ENCODE assay signal across 7 mouse cellular contexts in the genomic region with DNA sequence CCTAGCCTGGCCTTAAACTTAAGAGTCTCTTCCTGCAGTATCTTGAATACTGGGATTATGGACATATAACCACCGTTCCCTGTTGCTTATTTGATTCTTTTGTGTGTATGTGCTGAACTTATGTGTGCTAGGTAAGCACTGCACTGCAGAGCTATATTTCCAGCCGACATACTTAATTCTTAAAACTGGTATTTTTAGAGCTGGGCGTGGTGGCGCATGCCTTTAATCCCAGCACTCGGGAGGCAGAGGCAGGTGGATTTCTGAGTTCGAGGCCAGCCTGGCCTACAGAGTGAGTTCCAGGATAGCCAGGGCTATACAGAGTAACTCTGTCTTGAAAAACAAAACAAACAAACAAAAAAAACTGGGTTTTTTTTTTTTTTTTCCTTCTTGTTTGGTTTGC. TPM values are rescaled to one million over a fixed set of nuclear protein-coding genes. Genes with fewer than 3 reads are reported as not detected.
A peak's percentile ranks its signal among the peaks of the same experiment; 100 is the strongest.
DNase-seq lines count a peak whose midpoint lies in the region; ATAC-seq and TF ChIP-seq lines count a peak whose summit lies in the region.
"Not testable (repeated sequence)": the region's sequence is repeated elsewhere in the genome, so short reads cannot be mapped to it uniquely, and the experiment has no call there.

No protein-coding gene starts in this region.

- TF ChIP-seq CTCF in forebrain, postnatal 0 days (IDR thresholded peaks at IDR 0.05; ENCODE audit: low read depth); heart, postnatal 0 days (IDR thresholded peaks at IDR 0.05; ENCODE audit: low read depth); intestine, postnatal 0 days (IDR thresholded peaks at IDR 0.05; ENCODE audit: low read depth): not testable (repeated sequence)

- not testable (repeated sequence) for H3K27ac ChIP-seq in embryonic facial prominence, embryonic 15.5 days (replicated peaks); forebrain, postnatal 0 days (ENCODE audit: low read depth, low read length); heart, postnatal 0 days (ENCODE audit: low read depth); intestine, postnatal 0 days (ENCODE audit: low read depth, low read length); liver, embryonic 12.5 days; neural tube, embryonic 12.5 days

- H3K9me3 ChIP-seq in embryonic facial prominence, embryonic 15.5 days (replicated peaks); forebrain, postnatal 0 days (ENCODE audit: low read length); heart, postnatal 0 days (replicated peaks; ENCODE audit: control insufficient read depth, low read length); intestine, postnatal 0 days (ENCODE audit: control insufficient read depth); liver, embryonic 12.5 days (replicated peaks); megakaryocyte, embryonic 14.5 days; neural tube, embryonic 12.5 days: not testable (repeated sequence)

- not testable (repeated sequence) for TF ChIP-seq EP300 in heart, postnatal 0 days (IDR thresholded peaks at IDR 0.05; ENCODE audit: low read depth)

- ATAC-seq in embryonic facial prominence, embryonic 15.5 days (ENCODE audit: insufficient number of reproducible peaks, low FRiP score, low TSS enrichment, low read depth); forebrain, postnatal 0 days; heart, postnatal 0 days (ENCODE audit: insufficient read depth, low read depth); intestine, postnatal 0 days; liver, embryonic 12.5 days; neural tube, embryonic 12.5 days (ENCODE audit: low FRiP score, low read depth): not testable (repeated sequence)

- not testable (repeated sequence) for H3K4me3 ChIP-seq in embryonic facial prominence, embryonic 15.5 days (replicated peaks); forebrain, postnatal 0 days (ENCODE audit: low read depth, low read length); heart, postnatal 0 days (ENCODE audit: low read depth, low read length); intestine, postnatal 0 days (ENCODE audit: low read depth, low read length); neural tube, embryonic 12.5 days
- H3K4me3 ChIP-seq in liver, embryonic 12.5 days = peak overlapping the region; percentile 99
- peak overlapping the region; percentile 99 for H3K4me3 ChIP-seq in megakaryocyte, embryonic 14.5 days (replicated peaks)

- H3K27me3 ChIP-seq in embryonic facial prominence, embryonic 15.5 days; forebrain, postnatal 0 days (ENCODE audit: insufficient read depth, low read length); heart, postnatal 0 days (ENCODE audit: control insufficient read depth, insufficient read depth, low read length); intestine, postnatal 0 days (replicated peaks; ENCODE audit: control insufficient read depth, insufficient read depth, low read length); liver, embryonic 12.5 days (replicated peaks); megakaryocyte, embryonic 14.5 days (replicated peaks); neural tube, embryonic 12.5 days (replicated peaks): not testable (repeated sequence)

- peaks cover 21% of the 10 kb centered on the region for H3K4me1 ChIP-seq in embryonic facial prominence, embryonic 15.5 days
- H3K4me1 ChIP-seq in forebrain, postnatal 0 days (ENCODE audit: insufficient read depth) = peaks cover 23% of the 10 kb centered on the region
- H3K4me1 ChIP-seq in heart, postnatal 0 days (ENCODE audit: control insufficient read depth, insufficient read depth) = peaks cover 21% of the 10 kb centered on the region
- H3K4me1 ChIP-seq in intestine, postnatal 0 days (replicated peaks; ENCODE audit: control insufficient read depth, insufficient read depth, low read length) = not testable (repeated sequence)
- H3K4me1 ChIP-seq in liver, embryonic 12.5 days = peaks cover 47% of the 10 kb centered on the region
- H3K4me1 ChIP-seq in megakaryocyte, embryonic 14.5 days = peaks cover 33% of the 10 kb centered on the region
- H3K4me1 ChIP-seq in neural tube, embryonic 12.5 days = peaks cover 21% of the 10 kb centered on the region

- 82% methylated on average over 6 of the region's 6 CpGs for WGBS in embryonic facial prominence, embryonic 15.5 days
- 96% methylated on average over 6 of the region's 6 CpGs for WGBS in forebrain, postnatal 0 days
- WGBS in heart, postnatal 0 days = 82% methylated on average over 6 of the region's 6 CpGs
- 85% methylated on average over 6 of the region's 6 CpGs for WGBS in intestine, postnatal 0 days
- 73% methylated on average over 6 of the region's 6 CpGs for whole genome bisulfite sequencing in liver, embryonic 12.5 days (ENCODE audit: insufficient replicate concordance)
- 96% methylated on average over 6 of the region's 6 CpGs for WGBS in neural tube, embryonic 12.5 days

- DNase-seq in forebrain, postnatal 0 days; heart, postnatal 0 days (ENCODE audit: low spot score): not testable (repeated sequence)

- peak overlapping the region; percentile 37; the same call in 1 of the 2 replicates for H3K4me2 ChIP-seq in embryonic facial prominence, embryonic 15.5 days (replicated peaks)
- peak overlapping the region; percentile 31 for H3K4me2 ChIP-seq in forebrain, postnatal 0 days (ENCODE audit: low read depth)
- H3K4me2 ChIP-seq in heart, postnatal 0 days (ENCODE audit: low read depth, low read length) = peak overlapping the region; percentile 42; the same call in 1 of the 2 replicates
- H3K4me2 ChIP-seq in intestine, postnatal 0 days (replicated peaks; ENCODE audit: low read depth) = peak overlapping the region; percentile 88; the same call in 1 of the 2 replicates
- peak overlapping the region; percentile 86 for H3K4me2 ChIP-seq in liver, embryonic 12.5 days
- H3K4me2 ChIP-seq in neural tube, embryonic 12.5 days (replicated peaks) = peak overlapping the region; percentile 85

- not testable (repeated sequence) for H3K9ac ChIP-seq in embryonic facial prominence, embryonic 15.5 days; forebrain, postnatal 0 days; heart, postnatal 0 days (replicated peaks; ENCODE audit: low read depth, low read length); intestine, postnatal 0 days (ENCODE audit: low read depth, low read length); neural tube, embryonic 12.5 days
- peak overlapping the region; percentile 24; the same call in 1 of the 2 replicates for H3K9ac ChIP-seq in liver, embryonic 12.5 days

- H3K36me3 ChIP-seq in embryonic facial prominence, embryonic 15.5 days; forebrain, postnatal 0 days (ENCODE audit: insufficient read depth); intestine, postnatal 0 days (ENCODE audit: control insufficient read depth, insufficient read depth); neural tube, embryonic 12.5 days: not testable (repeated sequence)
- H3K36me3 ChIP-seq in heart, postnatal 0 days (replicated peaks; ENCODE audit: control insufficient read depth, insufficient read depth, low read length) = peaks cover 15% of the 10 kb centered on the region; the same call in 1 of the 2 replicates
- peaks cover 37% of the 10 kb centered on the region for H3K36me3 ChIP-seq in liver, embryonic 12.5 days
- H3K36me3 ChIP-seq in megakaryocyte, embryonic 14.5 days (replicated peaks; ENCODE audit: low read length) = peaks cover 42% of the 10 kb centered on the region

RNA-seq across cellular contexts. Expression of a gene that starts 2.6 kb away (rescaled TPM):
- 39.5 and 41.6 TPM in 2 replicates for polyA plus RNA-seq in embryonic facial prominence, embryonic 15.5 days (2015; fragmentation: Nextera tagmentation; extraction: Ambion mirVana)
- total RNA-seq in forebrain, postnatal 0 days (2014; rRNA removed) = 39.9 and 43.7 TPM in 2 replicates
- 29.5 and 38.1 TPM in 2 replicates for polyA plus RNA-seq in forebrain, postnatal 0 days (2015; fragmentation: Nextera tagmentation; extraction: Ambion mirVana)
- 22.6 and 24.4 TPM in 2 replicates for total RNA-seq in heart, postnatal 0 days (2014; rRNA removed; ENCODE audit: low replicate concordance)
- polyA plus RNA-seq in heart, postnatal 0 days (2015; fragmentation: Nextera tagmentation; extraction: Ambion mirVana) = 20.6 and 21.8 TPM in 2 replicates
- 29.8 and 31.8 TPM in 2 replicates for polyA plus RNA-seq in intestine, postnatal 0 days (2015; fragmentation: Nextera tagmentation; extraction: Ambion mirVana)
- polyA plus RNA-seq in liver, embryonic 12.5 days (2016; fragmentation: Nextera tagmentation; extraction: Ambion mirVana) = 39.6 and 39.7 TPM in 2 replicates
- polyA plus RNA-seq in megakaryocyte, embryonic 14.5 days (2012; ENCODE audit: insufficient read depth, low replicate concordance) = 12.5 and 20.5 TPM in 2 replicates
- 47.0 and 49.1 TPM in 2 replicates for polyA plus RNA-seq in neural tube, embryonic 12.5 days (2016; fragmentation: Nextera tagmentation; extraction: Ambion mirVana)

RNA-seq across cellular contexts. Expression of a gene that starts 41.1 kb away (rescaled TPM):
- 5.4 and 5.9 TPM in 2 replicates for polyA plus RNA-seq in embryonic facial prominence, embryonic 15.5 days (2015; fragmentation: Nextera tagmentation; extraction: Ambion mirVana)
- total RNA-seq in forebrain, postnatal 0 days (2014; rRNA removed) = 6.0 and 6.6 TPM in 2 replicates
- polyA plus RNA-seq in forebrain, postnatal 0 days (2015; fragmentation: Nextera tagmentation; extraction: Ambion mirVana) = 1.2 and 2.2 TPM in 2 replicates
- 6.5 and 8.8 TPM in 2 replicates for total RNA-seq in heart, postnatal 0 days (2014; rRNA removed; ENCODE audit: low replicate concordance)
- polyA plus RNA-seq in heart, postnatal 0 days (2015; fragmentation: Nextera tagmentation; extraction: Ambion mirVana) = 4.4 and 4.6 TPM in 2 replicates
- polyA plus RNA-seq in intestine, postnatal 0 days (2015; fragmentation: Nextera tagmentation; extraction: Ambion mirVana) = 3.1 and 3.9 TPM in 2 replicates
- polyA plus RNA-seq in liver, embryonic 12.5 days (2016; fragmentation: Nextera tagmentation; extraction: Ambion mirVana) = 5.6 and 6.0 TPM in 2 replicates
- polyA plus RNA-seq in megakaryocyte, embryonic 14.5 days (2012; ENCODE audit: insufficient read depth, low replicate concordance) = 0.55 and 0.77 TPM in 2 replicates
- 5.8 and 6.1 TPM in 2 replicates for polyA plus RNA-seq in neural tube, embryonic 12.5 days (2016; fragmentation: Nextera tagmentation; extraction: Ambion mirVana)

Comparison
In these comparisons a context has a peak if more than half of its experiments do, and no peak if none do; other contexts are left out.
1. H3K4me2 ChIP-seq: peak in every context shown above with its lines; median percentile 88 in intestine, postnatal 0 days; 86 in liver, embryonic 12.5 days; 85 in neural tube, embryonic 12.5 days; 42 in heart, postnatal 0 days; 37 in embryonic facial prominence, embryonic 15.5 days; 31 in forebrain, postnatal 0 days.